Mouse (Mus musculus) kidney, postnatal 14 days (tissue): Measurements from ENCODE around the gene Zfp653.

Source experiments
- DNase-seq: peaks from one replicate; pipeline ENCODE4 v3.0.0; 2022; ENCODE audit warnings: mixed read lengths

Zfp653 gene

DNA sequence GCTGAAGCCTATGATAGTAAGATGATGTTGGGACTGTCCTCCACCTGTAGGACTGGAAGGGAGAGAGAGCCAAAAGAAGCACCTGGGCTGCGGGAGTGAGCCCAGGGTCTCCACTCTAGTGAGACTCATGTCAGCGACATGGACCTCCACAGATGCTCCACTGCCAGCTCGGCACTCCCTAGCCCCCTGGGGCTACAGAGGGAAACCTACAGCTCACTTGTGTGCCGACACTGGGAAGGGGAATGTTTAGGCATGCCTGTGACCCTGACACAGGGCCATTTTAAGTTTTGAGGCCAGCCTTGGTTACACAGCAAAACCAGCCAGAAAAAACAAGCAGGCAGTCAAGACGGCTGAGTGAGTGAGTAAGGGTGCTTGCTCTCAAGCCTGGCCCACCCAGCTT lies 4.0 kb downstream of the Zfp653 start:
- DNase-seq, result no peak

DNA sequence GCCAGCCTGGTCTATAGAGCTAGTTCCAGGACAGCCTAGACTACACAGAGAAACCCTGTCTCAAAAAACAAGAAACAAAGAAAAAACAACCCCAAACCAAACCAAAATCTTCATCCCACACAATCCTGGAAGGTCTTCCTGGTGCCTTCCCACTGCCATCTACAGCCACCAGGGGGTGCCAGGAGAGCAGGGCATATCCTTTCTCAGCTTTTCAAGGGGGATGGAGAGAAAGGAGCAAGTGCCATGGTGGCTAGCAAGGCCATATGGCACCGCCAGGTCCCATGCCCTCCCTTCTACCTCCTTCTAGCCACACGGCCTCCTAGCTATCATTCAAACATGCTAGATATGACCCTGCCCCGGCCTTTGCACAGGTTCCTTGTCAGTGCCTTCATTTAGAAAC lies 4.7 kb downstream of the Zfp653 start:
- peak; percentile 67 for DNase-seq

DNA sequence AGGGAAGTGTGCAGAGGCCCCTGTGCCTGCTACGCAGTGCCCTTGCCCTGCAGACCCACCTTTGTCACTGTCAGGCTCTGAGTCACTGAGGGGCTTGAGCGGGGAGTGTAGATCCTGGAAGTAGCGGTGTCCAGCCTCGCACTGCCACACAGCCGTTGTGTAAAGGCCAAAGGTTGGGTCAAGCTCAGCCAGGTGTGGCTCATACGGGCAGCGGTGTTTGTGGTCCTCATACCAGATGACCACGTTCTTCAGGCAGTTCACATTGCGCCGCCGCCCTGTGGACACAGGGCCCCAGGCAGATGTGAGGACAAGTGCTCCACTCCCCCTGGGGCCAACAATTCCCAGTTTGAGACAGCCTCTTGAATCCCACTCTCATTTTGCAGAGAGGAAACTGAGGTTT lies 5.5 kb downstream of the Zfp653 start:
- DNase-seq, result no peak

DNA sequence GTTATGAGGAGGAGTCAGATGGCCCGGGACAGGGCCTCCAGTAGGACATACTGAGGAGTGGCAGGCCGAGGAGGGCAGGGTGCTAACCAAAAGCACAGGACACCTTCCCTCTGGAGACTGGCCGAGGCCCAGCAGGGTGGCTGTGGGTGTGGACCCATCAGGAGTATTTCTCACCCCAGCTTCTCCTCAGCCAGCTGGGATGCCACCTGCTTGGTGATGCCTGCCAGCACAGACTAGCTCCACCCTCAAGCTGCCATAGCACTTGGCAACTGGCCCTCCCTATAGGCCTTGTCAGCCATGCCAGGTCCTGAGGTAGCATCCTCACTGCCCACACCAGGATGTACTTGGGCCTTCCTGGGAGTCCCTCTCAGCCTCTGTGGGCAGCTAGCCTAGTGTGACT lies 6.8 kb downstream of the Zfp653 start:
- no peak for DNase-seq

DNA sequence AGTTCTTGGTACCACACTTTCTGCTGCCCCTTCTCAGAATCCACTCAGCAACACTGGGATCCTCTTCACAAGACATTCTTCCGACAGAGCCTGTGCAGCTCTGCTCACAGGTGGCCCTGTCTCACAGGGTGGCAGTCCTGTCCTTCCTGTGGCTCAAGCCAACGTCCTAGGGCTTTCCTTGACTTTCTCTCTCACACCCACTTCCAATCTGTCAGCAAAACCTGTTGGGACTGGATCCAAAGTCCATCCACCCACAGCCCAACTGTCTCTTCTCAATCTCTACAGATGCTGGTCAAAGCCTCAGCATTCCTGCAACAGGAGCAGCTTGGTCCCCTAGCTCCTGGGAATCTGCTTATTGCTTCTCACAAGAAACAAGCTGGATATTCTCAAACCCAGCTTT lies 9.8 kb downstream of the Zfp653 start:
- DNase-seq, result no peak

DNA sequence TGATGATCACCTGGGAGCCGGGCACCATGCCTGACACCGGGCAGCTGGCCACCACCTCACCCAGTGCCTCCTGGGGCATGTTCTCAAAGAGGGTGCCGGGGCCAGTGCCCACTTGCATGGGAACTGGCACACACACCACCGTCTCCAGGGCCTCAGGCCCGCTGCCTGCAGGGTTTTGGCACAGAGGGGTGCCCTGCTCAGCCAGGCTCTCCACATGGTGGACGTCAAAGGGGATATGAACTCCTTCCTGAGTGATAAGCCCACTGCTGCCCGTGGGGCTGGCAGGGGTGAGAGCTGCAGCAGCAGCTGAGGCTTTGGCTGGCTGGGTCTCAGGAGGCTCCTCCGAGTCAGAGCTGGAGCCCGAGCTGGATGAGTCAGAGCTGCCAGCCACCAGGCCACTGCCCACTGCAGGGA lies 13.2 kb downstream of the Zfp653 start:
- no peak for DNase-seq

DNA sequence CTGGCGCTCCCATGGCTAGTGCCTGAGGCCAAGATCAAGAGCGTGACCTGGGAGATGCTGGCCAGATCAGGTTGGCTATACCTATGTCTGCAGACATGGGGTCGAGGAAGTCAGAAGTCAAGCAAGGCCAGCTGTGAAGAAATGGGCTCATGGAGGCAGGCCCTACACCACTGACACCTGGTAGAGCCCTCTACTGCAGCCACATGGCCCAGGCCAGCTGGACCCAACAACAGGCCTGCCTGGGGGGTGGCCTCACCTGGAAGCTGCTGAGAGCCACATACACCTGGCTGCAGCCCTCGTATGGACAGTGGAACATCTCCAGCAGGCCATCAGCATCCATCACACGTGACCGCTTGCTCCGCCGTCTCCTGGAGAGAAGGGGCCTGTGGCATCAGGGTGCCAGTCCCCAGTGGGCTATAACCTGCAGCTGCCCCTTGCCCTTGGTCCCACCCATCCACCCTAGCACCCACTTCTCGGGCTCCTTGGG lies 14.1 kb downstream of the Zfp653 start:
- DNase-seq, result no peak

DNA sequence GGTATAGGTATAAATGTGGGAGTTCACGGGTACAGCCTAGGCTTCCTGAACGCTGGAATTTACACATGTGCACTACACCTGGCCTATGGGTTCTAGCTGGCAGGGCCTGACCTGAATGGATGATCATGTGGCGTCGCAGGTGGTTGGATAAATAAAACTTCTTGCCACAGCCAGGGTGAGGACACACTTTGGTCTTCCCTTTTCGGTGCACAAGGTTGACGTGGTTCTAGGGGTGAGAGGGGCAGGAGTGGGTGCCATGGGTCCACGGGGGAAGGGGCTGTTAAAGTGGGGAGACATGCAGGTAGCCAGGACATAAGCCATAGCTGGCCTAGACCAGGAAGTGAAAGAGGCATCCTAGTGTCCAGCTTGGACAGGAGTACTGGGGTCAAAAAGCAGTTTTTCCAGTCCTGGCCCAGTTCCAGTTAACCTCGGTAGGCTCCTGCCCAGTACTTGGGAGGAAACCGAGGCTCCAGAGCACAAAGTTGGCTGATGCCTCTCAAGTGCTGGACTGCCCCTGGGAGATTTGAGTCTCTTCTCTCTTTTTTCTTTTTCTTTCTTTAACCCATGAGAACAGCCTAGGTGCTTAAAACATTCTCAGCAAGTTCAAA lies 14.8 kb downstream of the Zfp653 start:
- peak; percentile 47 for DNase-seq

DNA sequence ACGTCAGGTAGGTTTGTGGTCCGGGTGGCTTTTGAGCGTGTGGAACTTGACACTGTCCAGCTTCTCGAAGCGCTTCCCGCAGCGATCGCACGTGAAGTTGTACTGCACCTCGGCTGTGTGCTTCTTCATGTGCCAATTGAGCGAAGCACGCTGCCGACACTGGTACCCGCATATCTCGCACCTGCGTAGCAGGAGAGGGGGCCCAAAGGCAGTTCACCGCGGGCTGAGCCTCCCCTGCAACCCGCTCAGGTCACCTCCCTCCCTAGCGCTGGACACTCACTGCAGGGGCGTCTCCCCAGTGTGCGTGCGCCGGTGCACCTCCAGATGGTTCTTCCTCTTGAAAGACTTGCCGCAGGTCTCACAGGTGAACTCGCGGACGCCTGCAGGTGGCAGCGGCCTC lies 15.5 kb downstream of the Zfp653 start:
- no peak for DNase-seq

DNA sequence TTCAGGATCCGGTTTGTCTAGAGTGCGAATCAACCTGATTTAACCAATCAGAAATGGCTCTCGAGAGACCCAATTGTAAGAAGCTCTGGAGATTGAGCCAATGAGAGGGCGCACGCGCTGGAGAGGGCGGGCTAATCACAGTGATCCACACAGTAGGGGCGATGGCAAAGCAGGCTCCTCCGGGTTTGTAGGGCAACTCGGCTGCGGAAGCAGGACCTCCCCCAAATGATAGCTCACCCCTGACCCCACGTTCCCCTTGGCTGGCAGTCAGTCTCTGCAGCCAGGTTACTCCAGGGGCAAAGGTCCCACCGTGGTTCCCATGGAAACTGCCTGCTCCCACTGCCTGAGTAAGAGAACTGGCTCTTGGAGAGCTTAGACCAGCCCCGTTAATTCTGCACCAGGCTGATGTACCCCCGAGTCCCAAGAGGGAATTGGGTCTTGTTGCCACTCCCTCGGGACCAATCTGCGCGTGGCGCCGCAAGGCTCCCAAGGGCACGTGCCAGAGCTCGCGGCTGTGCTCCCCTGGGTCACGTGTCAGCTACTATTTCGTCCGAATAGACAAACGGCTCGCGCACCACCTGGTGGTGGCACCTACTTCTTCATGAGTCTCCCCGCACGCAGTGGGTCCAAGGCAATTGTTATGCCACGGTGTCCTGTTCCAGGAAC lies 16.6 kb downstream of the Zfp653 start:
- DNase-seq, result peak; percentile 74

DNA sequence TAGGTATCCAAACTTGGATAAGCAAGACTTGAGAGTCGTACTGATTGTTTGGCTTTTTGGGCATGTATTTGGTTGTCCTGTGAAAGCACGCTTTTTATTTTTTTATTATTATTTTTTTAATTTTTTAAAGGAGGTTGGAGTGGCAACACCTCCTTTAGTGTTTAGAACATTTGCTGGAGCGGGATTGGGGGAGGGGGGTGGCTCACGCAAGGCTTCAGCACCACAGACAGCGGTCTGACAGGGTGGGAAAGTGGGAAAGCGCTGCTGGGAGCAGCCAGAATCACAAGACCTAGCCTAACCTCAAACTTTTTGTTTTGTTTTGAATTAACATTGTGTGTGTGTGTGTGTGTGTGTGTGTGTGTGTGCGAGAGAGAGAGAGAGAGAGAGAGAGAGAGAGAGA lies 17.5 kb downstream of the Zfp653 start:
- no peak for DNase-seq

DNA sequence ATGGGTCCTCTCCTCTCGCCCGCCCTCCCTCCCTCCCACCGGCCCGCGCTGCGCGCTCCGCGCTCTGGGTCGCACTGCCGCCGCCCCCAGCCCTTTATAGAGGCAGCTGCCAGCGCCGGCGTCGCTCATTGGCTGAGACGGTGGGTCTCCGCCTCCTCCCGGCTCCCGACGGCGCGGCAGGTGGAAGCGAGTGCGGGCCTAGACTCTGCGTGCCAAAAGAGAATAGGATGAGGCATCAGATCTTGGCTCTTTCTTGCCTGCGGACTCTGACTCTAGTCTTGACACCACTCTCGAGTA lies 19.3 kb downstream of the Zfp653 start, which contains the start of gene Elavl3:
Gene Elavl3, minus strand, starts transcription at position 66 of the 297 bp plus-strand sequence.
- DNase-seq, result peak; percentile 18

DNA sequence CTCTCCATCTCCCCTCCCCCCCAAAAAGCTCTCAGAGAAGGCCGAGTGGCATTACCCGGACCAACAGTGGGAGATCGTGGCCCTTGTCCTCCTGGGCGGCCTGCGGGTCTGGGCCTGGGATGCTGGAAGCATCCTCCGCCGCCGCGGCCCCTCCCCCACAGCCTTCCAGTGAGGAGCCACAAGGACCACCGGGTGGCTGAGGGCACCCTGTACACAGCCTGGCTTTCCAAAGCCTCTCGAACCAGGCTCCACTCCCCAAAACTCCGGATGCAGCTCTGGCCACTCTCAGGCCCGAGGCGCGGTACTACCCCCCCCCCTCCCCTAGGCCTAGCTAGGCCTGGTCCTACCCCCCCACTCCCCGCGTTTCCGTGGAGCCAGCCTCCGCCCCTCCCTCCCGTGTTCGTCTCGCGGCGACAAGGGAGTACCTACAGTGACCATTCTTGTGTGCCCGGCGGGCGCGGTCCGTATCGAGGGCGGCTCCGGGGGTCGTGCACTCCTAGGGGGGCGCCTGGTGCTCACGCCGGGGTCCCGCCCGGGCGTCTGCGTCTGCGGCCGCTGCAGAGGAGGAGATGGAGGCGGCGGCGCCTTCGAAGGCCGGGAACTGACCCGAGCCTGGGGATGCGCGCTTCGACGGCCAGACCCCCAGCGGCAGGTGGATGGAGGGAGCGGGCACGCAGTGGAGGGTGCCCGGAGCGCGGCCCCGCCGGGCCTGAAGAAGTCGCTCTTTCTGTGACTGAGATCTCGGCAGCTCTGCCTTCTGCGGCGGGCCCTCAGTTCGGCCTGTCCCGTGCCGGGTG lies 19.8 kb downstream of the Zfp653 start:
- DNase-seq, result no peak

DNA sequence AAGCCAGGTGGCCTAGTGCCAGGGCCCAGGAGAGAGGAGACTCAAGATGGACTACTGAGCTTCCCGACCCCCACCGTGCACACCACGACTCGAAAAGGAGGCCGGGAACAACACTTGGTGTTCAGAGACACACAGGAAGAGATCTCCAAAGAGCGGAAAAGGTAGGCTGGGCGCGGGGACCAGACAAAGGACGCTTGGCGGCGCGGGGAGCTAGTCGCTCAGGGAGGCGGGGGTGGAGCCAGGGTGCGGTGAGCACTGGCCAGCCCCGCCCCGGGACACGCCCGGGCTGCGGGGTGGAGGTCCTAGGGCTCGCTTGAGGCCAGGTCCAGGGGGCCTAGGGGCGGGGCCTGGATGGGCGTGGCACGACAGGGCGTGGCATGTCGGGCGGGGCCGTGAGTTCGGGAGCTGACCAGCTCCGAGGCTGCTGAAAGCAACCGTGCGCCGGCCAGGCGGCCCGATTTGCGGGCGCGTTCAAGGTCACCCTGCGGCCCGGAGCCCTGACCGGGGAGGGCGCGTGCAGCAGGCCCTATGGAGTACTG lies 20.8 kb downstream of the Zfp653 start:
- peak; percentile 57 for DNase-seq

DNA sequence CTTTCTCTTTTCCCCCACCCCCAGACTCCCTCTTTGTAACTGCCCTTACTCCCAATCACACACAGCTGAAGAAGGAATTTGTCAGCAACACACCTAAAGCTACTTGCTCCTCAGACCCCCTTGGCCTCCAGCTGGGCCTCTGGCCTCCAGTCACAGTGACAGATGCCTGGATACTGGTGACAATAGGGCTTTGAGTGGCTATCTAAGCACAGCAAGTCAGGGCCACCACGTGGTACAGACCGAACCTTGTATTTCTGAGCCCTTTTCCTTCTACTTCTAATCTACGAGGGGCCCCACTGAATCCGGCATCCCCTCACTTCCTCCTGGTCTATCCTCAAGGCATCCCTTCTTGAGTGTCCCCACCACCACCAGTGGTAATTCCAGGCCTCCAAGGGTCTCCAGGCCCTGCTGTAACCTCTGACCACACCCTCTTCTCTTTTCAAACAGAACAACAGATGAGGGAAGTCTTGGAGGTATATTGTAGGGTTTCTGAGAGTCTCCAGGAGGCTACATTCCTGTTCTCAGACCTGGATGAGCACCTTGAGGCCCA lies 21.4 kb downstream of the Zfp653 start:
- no peak for DNase-seq

DNA sequence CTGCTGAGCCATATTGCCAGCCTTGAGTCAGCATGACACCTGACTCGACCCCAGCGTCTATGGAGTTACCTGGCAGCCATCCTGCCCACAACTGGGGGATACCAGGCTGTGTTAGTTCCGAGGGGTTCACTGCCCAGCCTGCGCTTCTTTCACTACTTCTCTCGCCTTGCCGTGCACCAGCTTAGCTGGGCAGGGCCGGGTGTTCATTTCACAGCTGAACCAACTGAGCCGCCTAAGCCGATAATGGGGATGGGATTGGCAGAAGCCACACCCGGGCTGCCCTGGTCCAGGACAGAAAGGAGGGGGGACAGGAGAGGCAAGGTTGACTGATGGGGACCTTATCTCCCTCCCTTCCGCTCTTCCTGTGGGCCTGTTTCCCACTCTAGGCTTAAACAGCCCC lies 21.9 kb downstream of the Zfp653 start:
- DNase-seq, result no peak

DNA sequence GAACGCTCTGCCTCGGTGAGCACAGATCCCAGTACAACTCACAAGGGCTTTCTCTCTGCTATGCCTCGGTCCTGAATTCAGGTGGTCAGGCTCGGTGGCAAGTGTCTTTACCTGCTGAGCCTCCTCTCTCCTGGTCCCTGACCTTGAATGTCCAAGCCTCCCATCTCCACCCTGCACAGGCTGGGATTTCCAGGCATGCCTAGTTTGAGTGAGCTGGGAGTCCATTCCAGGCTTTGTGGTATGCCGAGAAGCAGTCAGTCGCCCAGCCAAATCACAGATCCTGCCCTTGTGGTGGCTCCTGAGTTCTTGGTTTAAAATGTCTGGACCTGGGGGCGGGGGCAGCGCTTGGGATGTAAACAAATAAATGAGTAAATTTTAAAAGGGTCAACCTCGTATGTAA lies 23.8 kb downstream of the Zfp653 start:
- no peak for DNase-seq

DNA sequence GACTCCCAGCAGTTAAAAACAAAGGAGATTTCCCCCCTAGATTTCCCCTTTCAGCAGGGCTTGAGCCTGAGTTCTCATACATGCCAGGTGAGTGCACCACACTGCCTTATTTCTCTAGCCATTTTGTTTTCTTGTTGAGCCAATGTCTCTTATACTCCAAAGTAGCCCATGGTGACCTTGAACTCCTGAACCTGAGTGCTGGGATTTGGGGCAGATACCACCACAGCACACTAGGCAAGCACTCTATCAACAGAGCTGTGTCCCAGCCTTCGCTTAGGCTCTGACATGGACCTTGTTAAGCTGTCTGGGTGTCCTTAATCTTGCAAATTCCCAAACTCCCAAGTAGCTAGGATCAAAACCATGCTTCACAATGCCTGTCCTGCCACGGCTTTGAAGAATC lies 29.3 kb downstream of the Zfp653 start:
- no peak for DNase-seq

DNA sequence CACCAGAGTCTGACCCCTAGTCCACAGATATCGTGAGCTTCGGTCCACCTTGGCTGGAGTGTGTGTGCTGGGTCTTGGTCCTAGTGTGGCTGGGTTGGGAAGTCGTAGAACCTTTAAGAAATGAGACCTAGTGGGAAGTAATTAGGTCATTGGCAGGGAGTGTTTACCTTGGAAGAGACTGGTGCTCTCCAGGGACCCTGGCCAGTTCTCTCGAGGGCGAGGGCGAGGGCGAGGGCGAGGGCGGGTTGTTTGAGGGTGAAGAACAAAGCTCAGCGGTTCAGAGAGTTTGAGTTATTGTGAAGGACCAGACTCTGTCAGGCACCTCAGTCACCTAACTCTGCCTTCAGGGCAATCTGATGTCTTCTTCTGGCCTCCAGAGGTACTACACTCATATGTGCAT lies 33.4 kb downstream of the Zfp653 start:
- no peak for DNase-seq

DNA sequence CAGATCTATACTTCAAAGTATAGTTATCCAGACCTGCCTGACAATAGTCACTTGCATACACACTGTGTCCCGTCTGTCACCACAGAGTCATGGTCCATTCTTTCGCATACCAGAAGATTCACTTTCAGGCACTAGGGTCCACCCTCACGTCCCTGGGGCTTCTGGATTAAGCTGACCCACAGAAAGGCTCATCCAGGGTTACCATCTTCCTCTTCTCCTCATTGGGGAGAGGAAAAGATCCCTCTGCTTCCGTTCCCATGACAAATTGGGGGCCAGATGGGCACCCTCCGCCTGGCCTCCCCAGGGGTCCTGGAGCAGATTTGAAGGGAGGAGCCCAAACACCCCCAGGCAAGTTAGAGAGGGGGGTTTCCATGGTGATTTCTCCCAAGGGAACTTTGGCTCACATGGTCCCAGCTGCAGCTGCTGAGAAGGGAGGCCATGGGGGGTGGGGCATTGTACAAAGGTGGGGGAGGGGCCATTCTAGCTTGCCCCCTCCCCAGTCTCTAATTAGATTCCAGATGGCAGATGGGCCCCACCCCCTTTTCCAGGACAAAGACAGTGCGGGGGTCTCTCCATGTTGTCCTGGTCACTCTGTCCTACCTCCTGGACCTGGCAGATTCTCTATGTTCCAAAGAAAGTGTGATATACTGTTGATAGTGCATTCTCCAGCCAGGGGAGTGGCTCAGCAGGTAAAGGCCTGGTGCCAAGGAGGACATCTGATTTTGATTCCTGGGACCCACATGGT lies 35.7 kb downstream of the Zfp653 start:
- DNase-seq, result no peak

DNA sequence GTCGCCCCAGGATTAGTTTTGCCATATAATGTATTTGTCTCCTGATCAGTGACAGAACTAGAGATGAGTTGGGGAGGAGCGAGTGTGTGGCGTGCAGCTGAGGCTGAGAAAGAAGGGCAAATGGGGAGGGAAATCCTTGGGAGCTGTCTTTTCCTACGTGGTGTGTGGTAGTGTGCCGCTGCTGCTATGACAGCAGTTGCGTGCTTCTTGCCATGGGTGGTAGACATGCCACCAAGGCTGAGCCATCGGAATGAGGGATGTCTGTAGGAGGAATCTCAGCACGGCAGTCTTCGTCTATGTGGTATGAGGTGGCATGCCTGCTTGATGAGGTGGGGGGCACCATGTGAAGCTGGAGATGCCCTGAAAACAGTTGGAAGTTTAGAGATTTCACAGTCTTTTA lies 40.8 kb downstream of the Zfp653 start:
- no peak for DNase-seq

DNA sequence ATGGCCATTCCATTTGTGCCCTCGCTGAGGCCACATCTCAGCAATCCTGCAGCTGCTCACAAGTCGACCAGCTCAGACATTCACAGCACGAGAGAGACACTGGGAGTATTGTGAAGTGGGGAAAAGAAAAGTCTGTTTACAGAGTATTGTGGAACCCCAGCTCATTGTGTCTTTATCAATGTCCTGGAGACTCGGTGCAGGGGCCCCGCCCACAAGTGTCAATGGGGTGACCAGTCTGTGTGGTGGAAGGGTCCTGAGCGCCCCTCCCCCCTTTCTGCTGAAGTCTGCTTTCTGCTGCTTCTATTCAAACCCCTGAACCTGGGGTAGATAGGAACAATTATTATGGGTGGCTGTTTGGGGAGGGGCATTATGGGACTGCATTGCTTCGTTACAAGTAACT lies 42.7 kb downstream of the Zfp653 start:
- no peak for DNase-seq

DNA sequence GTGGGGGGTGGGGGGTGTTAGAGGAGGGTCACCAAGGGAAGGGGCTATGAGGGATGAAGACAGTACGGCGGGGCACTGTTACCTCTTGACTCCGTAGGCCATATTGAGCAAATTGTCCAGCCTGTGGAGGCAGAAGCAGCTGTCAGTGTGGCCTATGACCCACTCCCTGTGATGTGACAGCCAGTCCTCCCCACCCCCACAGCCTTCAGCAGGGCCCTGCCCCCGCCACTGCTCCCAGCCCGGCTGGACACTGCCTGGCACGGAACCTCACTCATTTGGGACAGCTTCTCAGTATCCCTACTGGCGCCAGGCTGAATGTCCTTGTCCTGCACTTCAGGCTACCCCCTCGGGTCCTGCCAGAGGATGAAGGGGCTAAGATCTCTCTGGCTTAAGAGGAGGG lies 46.6 kb downstream of the Zfp653 start:
- DNase-seq, result no peak
